Mouse (Mus musculus) liver, postnatal 0 days (tissue): Measurements from ENCODE around the gene Pard3. TPM values are rescaled to one million over a fixed set of nuclear protein-coding genes. Genes with fewer than 3 reads are reported as not detected.

Experiments used
- ATAC-seq: fragments of 200-750 bp; cut with Nextera tagmentation; 2 replicates; pipeline ENCODE4 v1.8.0; 2017; ENCODE audit warnings: mild to moderate bottlenecking, moderate library complexity
- DNase-seq: peaks from one replicate; pipeline ENCODE4 v3.0.0-alpha.2; 2016
- H3K27ac ChIP-seq: fragments of 300-500 bp; sonication (generic); 2 replicates; pipeline ENCODE4 v1.5.1; 2014; ENCODE audit warnings: antibody characterized with exemption, moderate library complexity, mild to moderate bottlenecking, low read depth
- H3K27me3 ChIP-seq: fragments of 300-500 bp; sonication (generic); 2 replicates; pipeline ENCODE4 v1.6.1; 2014; ENCODE audit warnings: low read length, control low read depth, mixed read lengths; ENCODE audit not compliant: insufficient read depth
- H3K36me3 ChIP-seq: fragments of 300-500 bp; sonication (generic); replicated peaks from 2 replicates; pipeline ENCODE4 v1.6.1; 2014; ENCODE audit warnings: mild to moderate bottlenecking, control low read depth, low read length, moderate library complexity, mixed read lengths; ENCODE audit not compliant: insufficient read depth
- H3K4me1 ChIP-seq: fragments of 300-500 bp; sonication (generic); 2 replicates; pipeline ENCODE4 v1.6.1; 2014; ENCODE audit warnings: antibody characterized with exemption, mild to moderate bottlenecking, control low read depth; ENCODE audit not compliant: insufficient read depth
- H3K4me2 ChIP-seq: fragments of 300-500 bp; sonication (generic); 2 replicates; pipeline ENCODE4 v1.6.1; 2014; ENCODE audit warnings: low read depth, mild to moderate bottlenecking, low read length, moderate library complexity, mixed read lengths
- H3K4me3 ChIP-seq: fragments of 300-500 bp; sonication (generic); 2 replicates; pipeline ENCODE4 v1.5.1; 2014; ENCODE audit warnings: low read depth, low read length
- H3K9ac ChIP-seq: fragments of 300-500 bp; sonication (generic); replicated peaks from 2 replicates; pipeline ENCODE4 v1.6.1; 2014; ENCODE audit warnings: mild to moderate bottlenecking, moderate library complexity
- H3K9me3 ChIP-seq: fragments of 300-500 bp; sonication (generic); 2 replicates; pipeline ENCODE4 v1.6.1; 2016; ENCODE audit warnings: mild to moderate bottlenecking, control low read depth, low read length, mixed read lengths
- CTCF ChIP-seq: sonication (generic); IDR thresholded peaks from 2 replicates; pipeline ENCODE4 v1.5.1; 2016; ENCODE audit warnings: antibody characterized with exemption, low read depth
- EP300 ChIP-seq: IDR thresholded peaks from 2 replicates; pipeline ENCODE4 v1.6.1; 2016; ENCODE audit warnings: antibody characterized with exemption, low read depth, mild to moderate bottlenecking
- WGBS: fragments of 180-500 bp; shearing (Covaris S2); extraction: QIAGEN DNeasy Blood & Tissue Kit; methylation state at CpG from one replicate; pipeline ENCODE4 v1.1.7; 2014; ENCODE audit not compliant: insufficient replicate concordance; 5-methylcytosine and 5-hydroxymethylcytosine counted together
- polyA plus RNA-seq: library from polyadenylated mRNA; unstranded; fragments of >200 nt; fragmentation: Nextera tagmentation; extraction: Ambion mirVana; gene quantifications from 2 replicates; pipeline ENCODE4 v1.2.1, GENCODE M21; 2015

The Pard3 gene
- polyA plus RNA-seq, 1 experiment from 2014 or later, result 10.2 TPM

DNA sequence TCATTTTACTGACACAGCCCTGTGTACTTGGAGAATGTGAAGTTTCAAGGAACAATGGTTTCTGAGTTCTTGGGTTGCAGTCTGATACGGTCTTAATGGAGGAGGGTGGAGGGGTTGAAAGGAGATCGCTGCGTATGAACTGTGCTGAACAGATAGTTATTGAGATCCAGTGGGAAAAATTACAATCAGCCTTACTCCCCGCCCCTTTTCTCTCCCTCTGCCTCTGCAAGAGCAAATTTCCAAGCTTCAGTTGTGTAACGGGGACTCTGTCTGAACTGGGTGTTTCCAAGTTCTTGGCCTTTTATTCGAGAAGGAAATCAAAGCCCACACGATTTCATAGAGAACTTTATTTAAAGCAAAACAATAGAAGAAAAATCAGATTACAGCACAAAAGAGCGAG, 150.6 kb downstream of the Pard3 start:
- Histone ChIP-seq H3K9ac (no peak overlapping the region), H3K4me1 (no peaks in the 10 kb centered on the region), H3K27ac (no peak overlapping the region), H3K4me3 (no peak overlapping the region), H3K36me3 (no peaks in the 10 kb centered on the region), H3K27me3 (no peaks in the 10 kb centered on the region), H3K9me3 (no peaks in the 10 kb centered on the region), H3K4me2 (no peak overlapping the region)
- WGBS, result 77% methylated on average over 8 of the region's 8 CpGs
- DNase-seq (no peak), ATAC-seq (no peak)
- TF ChIP-seq CTCF (no peak), EP300 (no peak)

DNA sequence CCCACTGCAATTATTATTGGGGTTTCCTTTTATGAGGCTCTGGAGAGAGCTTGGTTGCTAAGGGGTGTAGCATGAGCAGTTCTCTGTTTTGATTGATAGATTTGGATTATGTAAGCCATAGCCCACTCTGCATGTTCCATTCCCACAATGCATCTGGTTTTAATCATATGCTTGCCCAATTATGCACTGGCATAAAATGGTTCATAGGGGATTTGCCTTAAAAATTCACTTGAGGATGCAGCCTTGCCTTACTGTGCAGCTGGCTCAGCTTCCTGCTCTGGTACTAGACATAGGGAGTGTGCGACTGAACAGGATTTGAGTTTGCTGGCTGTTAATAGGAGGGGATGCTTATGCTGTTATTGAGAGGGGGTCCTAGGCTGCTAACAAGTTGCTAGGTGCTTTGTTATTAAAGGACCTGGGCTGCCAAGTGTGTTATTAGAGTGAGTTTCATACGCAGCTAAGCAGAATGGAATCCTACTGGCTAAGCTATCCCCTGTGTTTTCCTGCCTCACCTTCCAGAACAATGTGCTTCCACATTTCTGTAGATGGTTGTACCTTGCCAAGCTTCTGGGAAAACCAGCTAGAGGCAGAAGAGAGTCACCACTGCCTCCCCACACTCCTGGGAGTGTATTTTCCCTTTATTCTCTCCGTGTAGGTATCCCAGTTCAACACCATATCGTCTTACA, 151.2 kb downstream of the Pard3 start:
- Histone ChIP-seq H3K4me3 (no peak overlapping the region), H3K9me3 (no peaks in the 10 kb centered on the region), H3K4me1 (no peaks in the 10 kb centered on the region), H3K4me2 (no peak overlapping the region), H3K27me3 (no peaks in the 10 kb centered on the region), H3K9ac (no peak overlapping the region), H3K27ac (no peak overlapping the region), H3K36me3 (no peaks in the 10 kb centered on the region)
- TF ChIP-seq EP300, result no peak
- TF ChIP-seq CTCF, result no peak
- WGBS, result 69% methylated on average over 4 of the region's 4 CpGs
- no peak for ATAC-seq
- DNase-seq, result no peak

DNA sequence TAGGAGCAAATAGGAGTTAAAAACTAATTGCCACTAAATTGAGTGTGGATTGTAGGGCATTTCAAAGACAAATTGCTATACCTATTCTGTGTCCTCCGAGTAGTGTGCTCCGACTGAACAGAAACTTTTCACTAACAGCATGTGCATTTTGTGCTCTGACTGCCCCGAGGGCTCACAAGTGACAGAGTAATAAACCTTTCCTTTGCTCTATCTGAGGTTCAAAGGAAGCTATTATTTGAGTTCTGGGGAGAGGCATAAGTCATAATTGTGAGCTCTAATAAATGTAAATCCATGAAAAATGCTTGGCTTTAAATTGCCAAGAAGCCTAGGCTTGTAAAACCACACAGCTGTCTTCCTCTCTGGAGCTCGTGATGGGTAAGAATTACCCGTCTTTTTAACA, 156.5 kb downstream of the Pard3 start:
- Histone ChIP-seq H3K36me3 (no peaks in the 10 kb centered on the region), H3K9ac (no peak overlapping the region), H3K4me3 (no peak overlapping the region), H3K4me2 (no peak overlapping the region), H3K4me1 (no peaks in the 10 kb centered on the region), H3K27me3 (no peaks in the 10 kb centered on the region), H3K27ac (no peak overlapping the region), H3K9me3 (no peaks in the 10 kb centered on the region)
- TF ChIP-seq EP300, result no peak
- TF ChIP-seq CTCF, result no peak
- 74% methylated on average over 5 of the region's 5 CpGs for WGBS
- ATAC-seq (no peak), DNase-seq (no peak)

DNA sequence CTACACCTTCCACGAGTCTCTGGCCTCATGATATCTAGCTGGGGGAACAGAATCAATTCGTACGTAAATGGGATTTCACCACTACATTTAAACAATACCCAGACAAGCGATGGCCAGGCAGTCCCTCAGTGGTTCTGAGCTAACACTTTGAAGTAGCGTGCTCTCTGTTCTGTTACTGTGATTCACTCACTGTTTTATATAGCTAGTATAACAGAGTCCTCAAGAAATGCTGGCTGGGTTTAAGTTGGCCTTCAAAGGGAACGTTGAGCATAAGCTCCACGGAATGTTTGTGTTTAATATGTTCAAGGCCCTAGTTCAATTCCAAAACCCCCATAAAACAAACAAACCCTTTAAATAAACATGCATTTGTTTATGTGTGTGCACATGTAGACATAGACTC, 156.9 kb downstream of the Pard3 start:
- no peaks in the 10 kb centered on the region for H3K36me3 ChIP-seq
- H3K27ac ChIP-seq, result no peak overlapping the region
- ATAC-seq, result no peak
- DNase-seq, result no peak
- no peak overlapping the region for H3K4me3 ChIP-seq
- no peak overlapping the region for H3K9ac ChIP-seq
- no peaks in the 10 kb centered on the region for H3K4me1 ChIP-seq
- no peaks in the 10 kb centered on the region for H3K27me3 ChIP-seq
- TF ChIP-seq CTCF, result no peak
- TF ChIP-seq EP300, result no peak
- no peaks in the 10 kb centered on the region for H3K9me3 ChIP-seq
- no peak overlapping the region for H3K4me2 ChIP-seq
- WGBS, result 70% methylated on average over 7 of the region's 7 CpGs

DNA sequence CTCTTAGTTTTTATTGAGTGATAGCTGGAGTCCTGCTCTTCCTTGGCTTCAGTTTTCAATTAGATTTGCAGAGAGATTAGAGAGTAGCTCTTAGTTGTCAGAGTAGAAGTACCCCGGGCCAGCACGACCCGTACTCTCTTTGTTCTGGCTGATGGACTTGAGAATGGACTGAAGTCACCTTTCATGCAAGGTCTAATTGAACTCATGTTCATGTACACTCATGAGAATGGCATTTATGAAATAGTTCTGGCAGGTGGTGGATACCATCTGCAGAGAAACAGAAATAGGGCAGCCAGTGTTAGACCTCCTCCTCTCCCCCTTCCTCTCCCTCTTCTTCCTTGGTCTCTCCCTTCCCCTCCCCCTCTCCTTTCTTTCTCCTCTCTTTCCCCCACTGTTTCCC, 158.7 kb downstream of the Pard3 start:
- Histone ChIP-seq H3K36me3 (no peaks in the 10 kb centered on the region), H3K27ac (no peak overlapping the region), H3K9me3 (no peaks in the 10 kb centered on the region), H3K4me2 (no peak overlapping the region), H3K4me3 (no peak overlapping the region), H3K9ac (no peak overlapping the region), H3K4me1 (no peaks in the 10 kb centered on the region), H3K27me3 (no peaks in the 10 kb centered on the region)
- 72% methylated on average over 3 of the region's 3 CpGs for WGBS
- no peak for DNase-seq
- no peak for ATAC-seq
- no peak for TF ChIP-seq CTCF
- no peak for TF ChIP-seq EP300

DNA sequence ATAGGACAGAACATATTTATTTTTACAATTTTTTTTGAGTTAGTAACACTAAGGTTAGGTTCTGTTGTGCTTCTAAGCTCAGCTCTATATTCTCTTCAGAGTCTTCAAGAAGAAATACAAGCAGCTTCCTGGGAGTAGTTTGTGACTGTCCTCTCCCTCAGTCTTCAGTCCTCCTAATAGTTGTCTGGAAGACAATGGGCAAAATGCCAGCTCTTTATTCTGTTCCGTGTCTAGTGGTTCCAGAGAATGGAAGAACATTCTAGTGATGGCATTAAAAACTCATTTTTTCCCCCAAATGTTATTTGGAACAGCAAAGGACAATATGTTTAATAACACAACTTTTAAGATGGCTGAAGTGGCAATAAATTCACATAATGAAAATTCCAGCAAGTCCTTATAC, 163.3 kb downstream of the Pard3 start:
- Histone ChIP-seq H3K4me3 (no peak overlapping the region), H3K27ac (no peak overlapping the region), H3K9me3 (no peaks in the 10 kb centered on the region), H3K9ac (no peak overlapping the region), H3K4me1 (peaks cover 3% of the 10 kb centered on the region; the same call in 1 of the 2 replicates), H3K27me3 (no peaks in the 10 kb centered on the region), H3K36me3 (no peaks in the 10 kb centered on the region), H3K4me2 (no peak overlapping the region)
- TF ChIP-seq CTCF (no peak), EP300 (no peak)
- WGBS, result 57% methylated on average over 1 of the region's 1 CpGs
- ATAC-seq (no peak), DNase-seq (no peak)
